Mouse (Mus musculus) spleen, adult 2 months (tissue): ENCODE results near the gene Chst8.

Experiments used
- CTCF ChIP-seq: fragments of 200-500 bp; IDR thresholded peaks from 2 replicates; pipeline ENCODE4 v1.5.1; 2011; ENCODE audit warnings: mild to moderate bottlenecking, inconsistent platforms; ENCODE audit not compliant: insufficient read depth, insufficient read length, insufficient replicate concordance; ENCODE audit errors: extremely low read depth
- POLR2A ChIP-seq: fragments of 200-500 bp; IDR thresholded peaks from 2 replicates; pipeline ENCODE4 v1.6.1; 2011; ENCODE audit warnings: low read depth, low read length, inconsistent platforms

GRCm38 (mm10) chr7:34675120-34675790 lies 137.3 kb downstream of the Chst8 start:
- TF ChIP-seq CTCF (no peak), POLR2A (no peak)
